Mouse (Mus musculus) lung, adult 2 months (tissue): ENCODE results near the gene Hsdl1.

Experiments
- CTCF ChIP-seq: fragments of 200-500 bp; IDR thresholded peaks from 2 replicates; pipeline ENCODE4 v1.5.1; 2011; ENCODE audit warnings: mild to moderate bottlenecking, low read length, control low read depth; ENCODE audit not compliant: insufficient read depth
- POLR2A ChIP-seq: fragments of 200-500 bp; IDR thresholded peaks from 2 replicates; pipeline ENCODE4 v1.6.1; 2011; ENCODE audit warnings: low read depth, mild to moderate bottlenecking, control low read depth, low read length, borderline replicate concordance; ENCODE audit errors: extremely low read depth

DNA sequence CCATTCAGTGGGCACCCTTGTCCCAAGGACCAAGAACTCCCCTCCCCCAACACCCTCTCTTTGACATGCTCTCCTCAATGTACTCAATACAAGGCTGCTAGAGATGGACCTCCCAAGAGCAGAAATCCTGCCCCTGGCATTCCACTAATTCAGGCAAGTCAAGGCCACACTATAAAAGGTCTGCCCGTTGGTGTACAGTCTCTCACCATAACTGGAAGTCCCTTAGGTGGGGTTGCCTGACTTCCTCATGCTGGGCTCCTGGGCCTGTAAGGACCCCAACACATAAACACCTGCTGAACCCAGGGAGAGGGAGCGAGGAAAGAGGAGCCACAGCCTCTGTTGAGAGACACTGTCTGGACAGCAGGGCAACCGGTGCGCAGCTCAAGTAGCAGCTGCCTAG lies 28.8 kb upstream of the Hsdl1 start:
- TF ChIP-seq POLR2A (no peak), CTCF (no peak)
